Mouse (Mus musculus) stomach, embryonic 16.5 days (tissue): ENCODE measurements at regions not wholly inside any gene's neighbourhood (a gene's known extent, or its start where the extent isn't known, plus 50 kb on each side); places are given as distances from the start of the nearest gene placed in this dataset.

Source experiments
- ATAC-seq: fragments of 200-750 bp; cut with Nextera tagmentation; 2 replicates; pipeline ENCODE4 v1.8.0; 2017; ENCODE audit warnings: moderate number of reproducible peaks, moderate TSS enrichment; ENCODE audit not compliant: insufficient read depth, low FRiP score
- H3K27ac ChIP-seq: fragments of 300-500 bp; sonication (generic); 2 replicates; pipeline ENCODE4 v1.5.1; 2014; ENCODE audit warnings: low read length
- H3K27me3 ChIP-seq: fragments of 300-500 bp; sonication (generic); 2 replicates; pipeline ENCODE4 v1.6.1; 2014; ENCODE audit warnings: low read length, control low read depth, mixed read lengths; ENCODE audit not compliant: control insufficient read depth, insufficient read depth
- H3K36me3 ChIP-seq: fragments of 300-500 bp; sonication (generic); 2 replicates; pipeline ENCODE4 v1.6.1; 2014; ENCODE audit warnings: low read length; ENCODE audit not compliant: control insufficient read depth, insufficient read depth
- H3K4me1 ChIP-seq: fragments of 300-500 bp; sonication (generic); 2 replicates; pipeline ENCODE4 v1.6.1; 2014; ENCODE audit warnings: low read length, control low read depth, mixed read lengths; ENCODE audit not compliant: control insufficient read depth, insufficient read depth
- H3K4me2 ChIP-seq: fragments of 300-500 bp; sonication (generic); 2 replicates; pipeline ENCODE4 v1.6.1; 2014; ENCODE audit warnings: low read depth, low read length, mixed read lengths
- H3K4me3 ChIP-seq: fragments of 300-500 bp; sonication (generic); replicated peaks from 2 replicates; pipeline ENCODE4 v1.5.1; 2014; ENCODE audit warnings: mild to moderate bottlenecking, low read length
- H3K9ac ChIP-seq: fragments of 300-500 bp; sonication (generic); 2 replicates; pipeline ENCODE4 v1.6.1; 2014; ENCODE audit warnings: low read length
- H3K9me3 ChIP-seq: fragments of 300-500 bp; sonication (generic); replicated peaks from 2 replicates; pipeline ENCODE4 v1.6.1; 2016; ENCODE audit warnings: low read length, control low read depth; ENCODE audit not compliant: control insufficient read depth
- WGBS: fragments of 180-500 bp; shearing (Covaris S2); extraction: QIAGEN DNeasy Blood & Tissue Kit; methylation state at CpG from one replicate; pipeline ENCODE4 v1.1.7; 2014; 5-methylcytosine and 5-hydroxymethylcytosine counted together

DNA sequence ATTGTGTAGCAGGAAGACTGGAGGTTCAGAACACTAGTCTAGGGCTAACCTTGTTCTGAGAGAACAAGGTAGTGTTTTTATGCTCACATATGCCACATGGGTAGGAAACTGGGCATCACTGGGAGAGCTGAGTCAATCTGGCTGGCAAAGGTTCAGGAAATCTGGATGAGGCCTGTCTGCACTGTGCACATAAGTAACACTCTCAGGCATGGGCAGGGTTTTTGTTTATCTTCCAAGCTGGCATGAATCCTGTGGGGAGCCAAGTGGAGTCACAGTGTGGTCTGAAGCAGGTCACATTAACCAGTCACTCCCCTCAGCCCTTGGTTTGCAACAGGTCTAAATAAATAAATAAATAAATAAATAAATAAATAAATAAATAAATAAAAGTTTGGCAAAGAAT is 53.0 kb upstream of the Nt5e start:
- peak; percentile 77; the same call in 1 of the 2 replicates for ATAC-seq
- peak overlapping the region; percentile 42; the same call in 1 of the 2 replicates for H3K27ac ChIP-seq
- H3K4me2 ChIP-seq: no peak overlapping the region
- no peak overlapping the region for H3K9ac ChIP-seq
- H3K4me1 ChIP-seq: no peaks in the 10 kb centered on the region
- no peaks in the 10 kb centered on the region for H3K9me3 ChIP-seq
- H3K27me3 ChIP-seq: no peaks in the 10 kb centered on the region
- no peak overlapping the region for H3K4me3 ChIP-seq
- no peaks in the 10 kb centered on the region for H3K36me3 ChIP-seq

DNA sequence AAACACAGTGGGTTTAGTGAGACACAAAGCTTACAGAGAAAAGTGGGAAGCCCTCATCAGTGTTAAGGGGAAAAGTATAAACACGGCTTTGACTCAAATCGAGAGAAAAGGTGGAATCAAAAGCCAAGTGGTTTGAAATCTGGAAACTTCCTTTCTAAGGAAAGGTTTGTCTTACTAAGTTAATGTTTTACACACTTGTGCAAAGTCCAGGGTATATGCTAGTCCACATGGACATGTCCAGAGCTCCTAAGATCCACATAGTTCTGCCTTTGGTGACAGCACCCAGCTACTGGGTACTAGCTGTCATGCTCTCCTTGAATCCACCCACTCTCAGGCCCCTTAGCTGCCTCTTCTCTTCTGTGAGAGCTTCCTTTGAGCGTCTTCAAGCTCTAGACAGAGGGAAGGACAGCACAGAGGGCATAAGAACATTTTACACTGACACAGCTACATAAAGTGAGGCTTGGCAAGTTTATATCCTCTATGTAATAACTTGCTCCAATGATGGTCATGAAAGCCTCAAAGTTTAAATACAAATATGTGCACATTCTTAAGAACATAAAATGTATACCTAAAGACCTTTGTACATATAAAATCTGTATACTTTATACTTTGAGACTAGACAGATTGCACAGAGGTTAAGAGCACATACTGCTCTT is 52.2 kb upstream of the Nt5e start:
- H3K27me3 ChIP-seq: no peaks in the 10 kb centered on the region
- ATAC-seq: no peak
- no peaks in the 10 kb centered on the region for H3K4me1 ChIP-seq
- H3K27ac ChIP-seq: peak overlapping the region; percentile 42; the same call in 1 of the 2 replicates
- no peaks in the 10 kb centered on the region for H3K9me3 ChIP-seq
- no peak overlapping the region for H3K4me3 ChIP-seq
- no peaks in the 10 kb centered on the region for H3K36me3 ChIP-seq
- no peak overlapping the region for H3K4me2 ChIP-seq
- 48% methylated on average over 3 of the region's 3 CpGs for WGBS
- no peak overlapping the region for H3K9ac ChIP-seq

DNA sequence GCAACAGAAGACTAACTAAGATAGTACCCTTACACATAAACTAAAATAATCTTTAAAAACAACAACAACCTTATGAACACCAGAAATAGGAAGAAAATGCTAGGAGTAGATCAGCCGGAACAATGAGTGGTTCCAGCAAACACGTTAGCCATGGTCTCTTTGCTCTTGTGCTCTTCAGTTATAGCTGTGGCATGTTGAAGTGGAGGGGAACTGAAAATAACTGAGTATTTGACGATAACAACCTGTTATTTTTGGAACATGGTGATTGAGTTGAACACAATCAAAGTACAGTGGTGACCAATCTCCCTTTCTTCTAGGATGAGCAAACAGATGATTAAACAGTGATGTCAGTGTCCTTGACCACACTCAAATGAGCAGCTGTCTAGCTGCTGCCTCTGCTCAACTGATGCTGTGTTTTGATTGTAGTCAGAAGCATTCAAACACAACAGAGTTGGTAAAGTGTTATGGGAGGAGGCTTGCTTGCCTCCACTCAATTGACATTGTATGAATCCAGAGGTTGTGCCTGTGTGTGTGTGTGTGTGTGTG is 50.9 kb upstream of the Nt5e start:
- no peak for ATAC-seq
- WGBS: 74% methylated on average over 3 of the region's 3 CpGs
- H3K9ac ChIP-seq: no peak overlapping the region

DNA sequence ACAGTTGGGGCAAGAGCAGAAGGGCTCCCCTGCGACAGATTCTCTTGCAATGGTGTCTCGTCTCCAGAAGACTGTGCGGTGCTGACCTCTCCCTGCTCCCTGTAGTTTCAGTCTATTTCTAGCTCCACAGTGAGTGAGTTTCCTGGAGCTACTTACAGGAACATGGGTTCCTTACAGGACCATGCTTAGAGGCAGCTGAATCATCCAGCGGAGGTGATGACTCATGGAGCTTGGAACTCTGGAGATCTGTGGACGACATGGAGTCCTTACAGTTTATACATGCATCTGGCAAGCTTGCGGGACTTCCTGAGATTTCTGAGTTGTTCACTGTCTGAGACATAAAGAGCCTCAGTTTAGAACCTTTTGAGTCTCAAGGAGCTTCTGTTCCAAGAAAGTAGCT is 50.0 kb upstream of the Nt5e start:
- H3K4me3 ChIP-seq: no peak overlapping the region
- H3K27me3 ChIP-seq: no peaks in the 10 kb centered on the region
- no peaks in the 10 kb centered on the region for H3K9me3 ChIP-seq
- H3K4me2 ChIP-seq: no peak overlapping the region
- no peaks in the 10 kb centered on the region for H3K36me3 ChIP-seq
- no peak for ATAC-seq
- H3K4me1 ChIP-seq: no peaks in the 10 kb centered on the region
- H3K9ac ChIP-seq: no peak overlapping the region
- no peak overlapping the region for H3K27ac ChIP-seq
- WGBS: 80% methylated on average over 6 of the region's 6 CpGs

More for the DNA sequence above, 50.9 kb upstream of the Nt5e start:
- H3K4me3 ChIP-seq: no peak overlapping the region
- H3K9me3 ChIP-seq: no peaks in the 10 kb centered on the region
- no peak overlapping the region for H3K27ac ChIP-seq
- no peaks in the 10 kb centered on the region for H3K36me3 ChIP-seq
- no peak overlapping the region for H3K4me2 ChIP-seq
- no peaks in the 10 kb centered on the region for H3K27me3 ChIP-seq
- H3K4me1 ChIP-seq: no peaks in the 10 kb centered on the region
